Mouse (Mus musculus) heart, adult 10 weeks (tissue): ENCODE data around the gene Itpr1. TPM values are rescaled to one million over a fixed set of nuclear protein-coding genes. Genes with fewer than 3 reads are reported as not detected.

Experiments used
- polyA plus RNA-seq: library from polyadenylated mRNA; stranded (reverse); fragments of 350-450 nt; fragmentation: Illumina TruSeq; extraction: RNeasy Lipid Tissue Mini Kit (QIAGEN cat#74804); gene quantifications from one replicate; pipeline ENCODE4 v1.2.3, GENCODE M21; 2014; ENCODE audit warnings: low read depth, low replicate concordance

The Itpr1 gene
- polyA plus RNA-seq: 31.5 TPM

DNA sequence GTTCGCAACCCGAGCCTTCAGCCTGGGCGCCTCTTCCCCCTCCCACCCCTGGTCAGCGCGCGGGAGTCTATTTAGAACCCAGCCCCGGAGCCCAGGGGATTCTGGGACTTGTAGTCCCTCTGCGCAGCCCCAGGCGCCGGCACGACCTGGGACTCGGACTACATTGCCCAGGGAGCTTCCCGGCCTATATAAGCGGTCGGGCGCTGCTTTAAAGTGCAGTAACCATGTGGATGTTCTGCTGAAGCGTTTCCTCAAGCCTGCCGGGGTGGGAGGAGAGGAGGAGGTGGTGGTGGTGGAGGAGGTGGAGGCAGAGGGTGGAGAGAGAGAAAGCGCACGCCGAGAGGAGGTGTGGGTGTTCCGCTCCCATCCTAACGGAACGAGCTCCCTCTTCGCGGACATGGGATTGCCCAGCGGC is at the start of gene Itpr1:
Gene Itpr1, plus strand, starts transcription at position 216 of the 415 bp plus-strand sequence.

DNA sequence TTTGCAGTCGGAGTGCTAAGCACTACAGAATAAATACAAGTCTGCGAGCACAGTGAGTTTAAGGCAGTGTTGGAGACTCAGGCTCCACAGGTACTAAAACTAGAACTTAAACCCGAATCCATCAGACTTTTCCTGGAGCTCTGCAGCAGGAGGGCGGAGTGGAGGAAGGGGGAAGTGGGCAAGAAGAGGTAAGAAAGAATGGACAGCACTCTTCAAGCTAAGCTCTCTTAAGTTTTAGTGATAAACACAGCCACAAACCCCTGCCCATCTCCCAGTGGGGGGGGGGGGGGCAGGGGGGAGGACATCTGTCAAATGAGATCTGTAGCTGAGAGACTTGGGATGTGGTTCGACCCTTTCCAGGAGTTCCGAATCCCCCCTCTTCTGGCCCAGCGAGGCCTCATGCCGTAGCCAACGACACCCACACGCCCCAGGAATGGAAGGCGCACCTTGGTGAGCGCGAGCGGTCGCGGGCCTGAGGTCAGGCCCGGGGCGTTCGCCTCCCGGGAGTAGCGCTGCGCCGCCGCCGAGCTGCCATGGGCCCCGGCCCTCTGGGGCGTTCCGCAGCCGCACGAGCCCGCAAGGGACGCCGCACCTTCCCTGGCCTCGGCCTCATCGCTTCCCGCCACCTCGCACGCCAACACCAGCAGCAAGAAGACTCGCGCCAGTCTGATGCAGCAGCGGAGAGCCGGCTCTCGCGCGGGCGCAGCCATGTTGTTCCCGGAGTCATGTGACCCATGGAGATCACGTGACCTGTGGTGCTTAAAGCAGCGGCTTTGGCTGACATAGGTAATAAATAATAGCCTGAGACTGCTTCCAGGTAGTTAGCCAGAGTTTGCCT is 27.8 kb upstream of the Itpr1 start, which contains the start of gene Sumf1:
Gene Sumf1, minus strand, starts transcription at position 736 of the 838 bp plus-strand sequence.

Other genes with a start within 250 kb of the Itpr1 start
- gene Setmar, start 148.1 kb upstream of the Itpr1 start, polyA plus RNA-seq: 4.5 TPM
- gene Sumf1, start 27.5 kb upstream of the Itpr1 start, polyA plus RNA-seq: 16.0 TPM